Mouse (Mus musculus) layer of hippocampus, adult 9-10 months (tissue): ENCODE measurements at regions not wholly inside any gene's neighbourhood (a gene's known extent, or its start where the extent isn't known, plus 50 kb on each side); places are given as distances from the start of the nearest gene placed in this dataset.
A peak's percentile ranks its signal among the peaks of the same experiment; 100 is the strongest.

ENCODE experiments used
- DNase-seq: peaks from one replicate; pipeline ENCODE4 v3.0.0; 2022; ENCODE audit warnings: low spot score

DNA sequence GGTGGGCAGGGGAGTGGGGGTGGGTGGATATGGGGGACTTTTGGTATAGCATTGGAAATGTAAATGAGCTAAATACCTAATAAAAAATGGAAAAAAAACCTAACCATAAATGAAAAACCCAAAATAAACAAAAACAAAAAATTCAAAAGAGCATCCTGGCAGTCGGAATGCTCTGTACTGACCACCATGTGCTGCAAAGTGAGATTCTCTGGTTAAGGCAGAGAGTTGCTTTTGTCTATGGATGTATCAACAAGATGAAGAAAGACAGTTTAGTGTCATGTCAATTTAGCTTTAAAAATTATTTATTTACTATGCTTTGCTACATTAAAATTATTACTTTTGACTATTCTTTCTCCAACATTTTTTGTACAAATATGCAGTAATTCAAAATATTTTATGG is 88.5 kb downstream of the E330014E10Rik start:
- DNase-seq = no peak

DNA sequence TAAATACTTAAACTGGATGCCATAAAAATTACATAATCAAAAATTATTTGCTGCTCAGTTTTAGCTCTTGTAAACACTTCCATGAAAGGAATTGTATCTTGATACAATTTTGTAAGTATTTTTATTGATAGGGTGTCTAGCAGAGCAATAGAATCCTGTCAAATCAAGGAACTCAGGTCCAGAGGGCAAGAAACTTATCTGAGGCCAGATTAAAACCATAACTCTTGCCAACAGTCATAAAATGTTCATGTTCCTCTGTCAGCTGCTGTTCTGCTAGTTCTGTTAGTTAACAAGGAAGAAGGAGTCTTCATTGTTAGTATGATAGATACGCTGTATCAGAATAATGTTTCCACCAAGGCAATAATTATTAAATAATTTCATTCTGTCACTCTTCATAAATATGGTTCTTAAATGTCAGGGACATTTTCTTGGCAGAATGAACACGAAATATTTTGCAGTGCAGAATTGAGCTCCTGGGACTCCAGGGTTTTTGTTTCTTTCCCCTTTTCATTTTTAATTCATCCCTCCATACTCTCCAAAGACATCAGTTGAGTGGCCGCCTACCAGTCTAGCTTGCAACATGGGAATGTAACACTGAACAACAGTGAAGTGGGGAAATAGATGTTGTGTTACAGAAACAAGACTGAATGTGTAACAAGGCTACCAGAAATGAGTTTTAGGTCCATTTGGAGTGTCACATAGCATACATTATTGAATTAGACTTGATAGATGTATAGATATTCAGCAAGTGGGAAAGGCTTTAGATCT is 89.1 kb downstream of the E330014E10Rik start:
- no peak for DNase-seq

DNA sequence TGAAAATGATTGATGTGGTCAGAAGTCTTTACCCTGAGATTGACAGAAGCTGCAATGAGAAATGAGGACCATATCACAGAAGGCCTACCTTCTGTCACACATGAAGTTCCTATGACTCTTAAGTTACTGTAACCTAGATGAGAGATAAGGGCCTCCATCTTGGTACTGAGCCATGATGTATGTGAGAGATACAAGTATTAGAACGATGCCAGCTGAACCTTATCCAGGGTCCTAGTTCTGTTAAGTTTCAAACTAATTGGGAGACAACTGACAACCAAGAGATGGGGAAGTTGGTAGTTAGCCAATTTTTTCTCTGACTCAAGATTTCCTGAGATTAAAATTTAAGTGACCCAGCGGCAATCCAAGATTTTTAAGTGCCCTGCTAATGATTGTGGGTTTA is 89.7 kb downstream of the E330014E10Rik start:
- DNase-seq = no peak

DNA sequence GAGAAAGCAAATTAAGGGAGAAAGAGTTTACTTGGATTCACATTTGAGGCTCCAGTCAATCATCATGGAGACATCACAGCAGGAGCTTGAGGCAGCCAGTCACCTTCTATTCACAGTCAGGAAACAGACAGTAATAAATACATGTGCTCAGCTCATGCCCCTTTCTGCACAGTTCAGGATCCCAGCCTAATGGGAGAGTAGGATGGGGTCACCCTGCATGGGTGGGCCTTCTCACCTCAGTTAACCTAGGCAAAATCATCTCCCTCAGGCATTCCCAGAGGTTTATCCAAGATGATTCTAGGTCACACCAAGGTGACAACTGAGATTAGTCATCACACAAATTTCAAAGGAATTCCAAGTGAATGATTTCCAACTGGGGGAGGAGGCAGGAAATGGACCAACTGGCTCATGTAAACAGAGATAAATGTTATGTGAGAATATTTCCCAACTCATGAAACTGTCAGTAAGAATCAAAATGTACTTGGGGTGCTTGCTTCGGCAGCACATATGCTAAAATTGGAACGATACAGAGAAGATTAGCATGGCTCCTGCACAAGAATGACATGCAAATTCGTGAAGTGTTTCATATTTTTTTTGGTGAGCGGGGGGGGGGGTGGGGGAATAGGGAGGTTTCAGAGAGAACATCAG is 89.8 kb upstream of the Cxcl13 start:
- no peak for DNase-seq

DNA sequence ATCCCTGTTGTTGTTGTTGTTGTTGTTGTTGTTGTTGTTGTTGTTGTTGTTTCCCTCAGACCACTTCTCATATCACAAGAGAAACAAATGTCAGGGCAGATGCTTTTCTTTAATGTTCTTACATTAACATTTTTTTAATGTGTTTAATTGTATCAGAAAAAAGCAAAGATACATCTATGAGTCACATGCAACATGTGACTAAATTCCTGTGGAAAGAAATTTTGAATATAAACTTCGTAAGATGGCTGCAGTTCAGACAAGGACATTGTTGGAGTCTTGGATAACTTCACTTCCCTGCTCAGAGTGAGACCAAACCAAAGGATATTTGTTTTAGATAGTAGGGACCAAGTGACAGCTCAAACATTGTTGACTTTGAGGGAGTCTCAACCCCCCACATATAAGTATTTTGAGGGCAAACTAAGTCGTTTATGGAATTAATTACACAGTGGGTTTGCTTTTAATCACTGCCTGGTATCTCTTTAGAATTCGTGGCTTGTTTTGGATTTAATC is 86.4 kb upstream of the Cxcl13 start:
- no peak for DNase-seq

DNA sequence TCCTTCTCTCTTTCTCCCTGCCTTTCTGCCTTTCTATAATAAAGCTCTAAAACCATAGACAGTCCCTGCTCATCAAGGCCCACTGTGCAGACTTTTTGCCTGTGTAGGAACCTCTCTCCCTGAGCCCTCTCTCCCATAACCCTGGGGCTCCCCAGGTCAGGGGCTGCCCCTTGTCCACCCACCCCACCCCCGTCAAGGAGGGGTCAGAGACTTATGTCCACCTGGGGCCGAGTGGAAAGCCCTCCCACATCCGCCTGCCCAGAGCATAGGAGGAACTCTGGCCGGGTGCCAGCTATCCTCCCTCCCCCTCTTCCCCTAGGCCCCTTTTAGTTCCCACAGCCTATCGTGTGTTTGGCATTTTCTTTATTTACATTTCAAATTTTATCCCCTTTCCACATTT is 81.8 kb upstream of the Cxcl13 start:
- no peak for DNase-seq

DNA sequence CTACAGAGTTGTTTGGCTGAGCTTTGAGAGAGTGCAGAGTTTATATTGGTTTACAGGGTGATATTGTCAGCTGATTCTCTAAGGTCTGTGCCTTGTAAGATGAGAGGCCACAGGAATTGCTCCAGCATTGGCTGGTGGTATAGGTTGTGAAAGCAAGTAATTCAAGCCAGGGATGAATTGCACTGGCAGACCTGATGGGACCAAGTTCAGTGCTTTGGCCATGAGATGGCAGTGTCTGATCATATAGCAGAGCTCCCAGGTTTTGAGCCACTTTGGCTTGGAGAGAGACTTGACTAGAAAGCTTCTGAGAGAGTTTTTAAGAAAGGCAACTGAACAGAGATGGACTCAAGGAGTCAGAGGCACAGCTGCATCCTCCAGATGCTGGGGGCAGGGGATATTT is 75.8 kb upstream of the Cxcl13 start:
- peak; percentile 65 for DNase-seq
